Mouse (Mus musculus) intestine, postnatal 0 days (tissue): Measurements from ENCODE around the gene Klk1b1. TPM values are rescaled to one million over a fixed set of nuclear protein-coding genes. Genes with fewer than 3 reads are reported as not detected.
"Not testable (repeated sequence)": the region's sequence is repeated elsewhere in the genome, so short reads cannot be mapped to it uniquely, and the experiment has no call there.

Experiments
- ATAC-seq: fragments of 200-750 bp; cut with Nextera tagmentation; 2 replicates; pipeline ENCODE4 v1.8.0; 2017; ENCODE audit warnings: mild to moderate bottlenecking, moderate TSS enrichment, moderate library complexity
- H3K27ac ChIP-seq: fragments of 300-500 bp; sonication (generic); 2 replicates; pipeline ENCODE4 v1.5.1; 2014; ENCODE audit warnings: mild to moderate bottlenecking, low read depth, low read length, moderate library complexity
- H3K27me3 ChIP-seq: fragments of 300-500 bp; sonication (generic); replicated peaks from 2 replicates; pipeline ENCODE4 v1.6.1; 2014; ENCODE audit warnings: low read length, mixed read lengths; ENCODE audit not compliant: control insufficient read depth, insufficient read depth
- H3K36me3 ChIP-seq: fragments of 300-500 bp; sonication (generic); 2 replicates; pipeline ENCODE4 v1.6.1; 2014; ENCODE audit warnings: mild to moderate bottlenecking, moderate library complexity; ENCODE audit not compliant: control insufficient read depth, insufficient read depth
- H3K4me1 ChIP-seq: fragments of 300-500 bp; sonication (generic); replicated peaks from 2 replicates; pipeline ENCODE4 v1.6.1; 2014; ENCODE audit warnings: antibody characterized with exemption, low read length, mixed read lengths; ENCODE audit not compliant: control insufficient read depth, insufficient read depth
- H3K4me2 ChIP-seq: fragments of 300-500 bp; sonication (generic); replicated peaks from 2 replicates; pipeline ENCODE4 v1.6.1; 2014; ENCODE audit warnings: low read depth, mild to moderate bottlenecking, moderate library complexity
- H3K4me3 ChIP-seq: fragments of 300-500 bp; sonication (generic); 2 replicates; pipeline ENCODE4 v1.5.1; 2014; ENCODE audit warnings: low read depth, low read length
- H3K9ac ChIP-seq: fragments of 300-500 bp; sonication (generic); 2 replicates; pipeline ENCODE4 v1.6.1; 2014; ENCODE audit warnings: mild to moderate bottlenecking, low read depth, low read length
- H3K9me3 ChIP-seq: fragments of 300-500 bp; sonication (generic); 2 replicates; pipeline ENCODE4 v1.6.1; 2016; ENCODE audit warnings: mixed run types; ENCODE audit not compliant: control insufficient read depth
- CTCF ChIP-seq: sonication (generic); IDR thresholded peaks from 2 replicates; pipeline ENCODE4 v1.5.1; 2016; ENCODE audit warnings: low read depth, mild to moderate bottlenecking, control low read depth, antibody characterized with exemption, moderate library complexity
- WGBS: fragments of 180-500 bp; shearing (Covaris S2); extraction: QIAGEN DNeasy Blood & Tissue Kit; methylation state at CpG from one replicate; pipeline ENCODE4 v1.1.7; 2014; 5-methylcytosine and 5-hydroxymethylcytosine counted together
- polyA plus RNA-seq: library from polyadenylated mRNA; unstranded; fragments of >200 nt; fragmentation: Nextera tagmentation; extraction: Ambion mirVana; gene quantifications from 2 replicates; pipeline ENCODE4 v1.2.1, GENCODE M21; 2015

The Klk1b1 gene
- polyA plus RNA-seq, 1 experiment from 2014 or later, result not detected

- Histone ChIP-seq H3K4me1 (no peaks in the 10 kb centered on the region), H3K27me3 (no peaks in the 10 kb centered on the region), H3K27ac (no peak overlapping the region), H3K36me3 (no peaks in the 10 kb centered on the region), H3K9me3 (no peaks in the 10 kb centered on the region), H3K9ac (no peak overlapping the region), H3K4me2 (no peak overlapping the region), H3K4me3 (no peak overlapping the region)
- ATAC-seq, result no peak
- TF ChIP-seq CTCF, result no peak
Measured at GRCm38 (mm10) chr7:44004847-44005246, 38.3 kb downstream of the Klk1b1 start.

GRCm38 (mm10) chr7:44011868-44012267, 45.3 kb downstream of the Klk1b1 start, which contains the start of gene Klk1b26:
Klk1b26 (plus strand) TSS chr7:44012168.
- H3K4me1 ChIP-seq, H3K27ac ChIP-seq, H3K36me3 ChIP-seq, H3K9ac ChIP-seq, H3K9me3 ChIP-seq, ATAC-seq, H3K4me3 ChIP-seq, H3K27me3 ChIP-seq, H3K4me2 ChIP-seq: not testable (repeated sequence)

GRCm38 (mm10) chr7:44014666-44015065, 48.1 kb downstream of the Klk1b1 start:
- H3K36me3 ChIP-seq, ATAC-seq, H3K9ac ChIP-seq, H3K4me1 ChIP-seq, H3K4me2 ChIP-seq, H3K27me3 ChIP-seq, H3K27ac ChIP-seq, H3K9me3 ChIP-seq, H3K4me3 ChIP-seq: not testable (repeated sequence)
- WGBS, result 77% methylated on average over 6 of the region's 6 CpGs

- Histone ChIP-seq H3K27me3 (no peaks in the 10 kb centered on the region), H3K4me1 (no peaks in the 10 kb centered on the region), H3K36me3 (no peaks in the 10 kb centered on the region), H3K4me3 (no peak overlapping the region), H3K9ac (no peak overlapping the region), H3K4me2 (no peak overlapping the region), H3K9me3 (no peaks in the 10 kb centered on the region), H3K27ac (no peak overlapping the region)
- no peak for TF ChIP-seq CTCF
- ATAC-seq, result no peak
- 87% methylated on average over 5 of the region's 5 CpGs for WGBS
Measured at GRCm38 (mm10) chr7:44015071-44015470, 48.5 kb downstream of the Klk1b1 start.

Other genes with a start within 250 kb of the Klk1b1 start
- not detected in 2 replicates for gene Klk12, start 197.9 kb upstream of the Klk1b1 start, polyA plus RNA-seq
- gene Klk11, start 192.1 kb upstream of the Klk1b1 start, polyA plus RNA-seq, result 0.21 TPM in 1 of 2 replicates, not detected in the other
- 0.33 TPM in 1 of 2 replicates, not detected in the other for gene Klk10, start 185.7 kb upstream of the Klk1b1 start, polyA plus RNA-seq
- gene Klk9, start 174.9 kb upstream of the Klk1b1 start, polyA plus RNA-seq, result not detected in 2 replicates
- 3.0 and 3.5 TPM in 2 replicates for gene Klk8, start 169.2 kb upstream of the Klk1b1 start, polyA plus RNA-seq
- gene Klk7, start 155.5 kb upstream of the Klk1b1 start, polyA plus RNA-seq, result not detected in 2 replicates
- gene Klk6, start 142.3 kb upstream of the Klk1b1 start, polyA plus RNA-seq, result not detected in 2 replicates
- not detected in 2 replicates for gene Klk5, start 124.8 kb upstream of the Klk1b1 start, polyA plus RNA-seq
- gene Klk4, start 85.6 kb upstream of the Klk1b1 start, polyA plus RNA-seq, result not detected in 2 replicates
- gene Klk15, start 33.0 kb upstream of the Klk1b1 start, polyA plus RNA-seq, result not detected in 2 replicates
- not detected in 2 replicates for gene Klk1b8, start 16.1 kb upstream of the Klk1b1 start, polyA plus RNA-seq
- gene Klk1b9, start 9.3 kb downstream of the Klk1b1 start, polyA plus RNA-seq, result not detected in 2 replicates
- not detected in 2 replicates for gene Klk1b11, start 29.1 kb downstream of the Klk1b1 start, polyA plus RNA-seq
- gene Klk1b26, start 45.4 kb downstream of the Klk1b1 start, polyA plus RNA-seq, result not detected in 2 replicates
- not detected in 2 replicates for gene Klk1b27, start 85.5 kb downstream of the Klk1b1 start, polyA plus RNA-seq
- gene Klk1b21, start 135.6 kb downstream of the Klk1b1 start, polyA plus RNA-seq, result not detected in 2 replicates
- gene Klk1b22, start 145.9 kb downstream of the Klk1b1 start, polyA plus RNA-seq, result not detected in 2 replicates
- gene Klk1b16, start 170.0 kb downstream of the Klk1b1 start, polyA plus RNA-seq, result not detected in 2 replicates
- not detected in 2 replicates for gene Klk1b24, start 221.5 kb downstream of the Klk1b1 start, polyA plus RNA-seq
- not detected in 2 replicates for gene Klk1b3, start 231.4 kb downstream of the Klk1b1 start, polyA plus RNA-seq
- not detected in 2 replicates for gene Klk1b4, start 240.7 kb downstream of the Klk1b1 start, polyA plus RNA-seq
- gene Klk1b5, start 249.2 kb downstream of the Klk1b1 start, polyA plus RNA-seq, result not detected in 2 replicates